Mouse (Mus musculus) right cerebral cortex, adult 18-20 months (tissue): ENCODE measurements at regions not wholly inside any gene's neighbourhood (a gene's known extent, or its start where the extent isn't known, plus 50 kb on each side); places are given as distances from the start of the nearest gene placed in this dataset.
A peak's percentile ranks its signal among the peaks of the same experiment; 100 is the strongest.

ENCODE experiments used
- DNase-seq: peaks from one replicate; pipeline ENCODE4 v3.0.0; 2022; ENCODE audit warnings: mixed read lengths

DNA sequence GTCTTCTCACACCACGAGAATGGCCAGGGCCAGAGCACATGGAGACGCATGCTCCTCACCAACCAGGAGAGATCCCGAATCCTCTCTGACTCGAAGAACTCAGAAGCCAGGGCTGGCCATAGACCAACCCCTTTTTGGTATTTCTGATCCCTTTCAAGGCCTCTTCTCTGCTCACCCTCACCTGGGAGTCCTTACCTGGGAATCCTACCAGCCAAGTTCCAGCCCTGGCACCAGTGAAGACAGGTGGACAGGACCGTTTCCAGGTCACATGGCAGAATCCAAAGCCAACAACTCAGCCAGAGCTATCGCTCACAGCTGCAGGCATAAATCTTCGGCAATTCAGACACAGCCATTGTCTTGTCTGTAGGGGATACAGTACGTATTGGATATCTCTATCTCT, 626.2 kb upstream of the Fam19a5 start:
- DNase-seq, result no peak

DNA sequence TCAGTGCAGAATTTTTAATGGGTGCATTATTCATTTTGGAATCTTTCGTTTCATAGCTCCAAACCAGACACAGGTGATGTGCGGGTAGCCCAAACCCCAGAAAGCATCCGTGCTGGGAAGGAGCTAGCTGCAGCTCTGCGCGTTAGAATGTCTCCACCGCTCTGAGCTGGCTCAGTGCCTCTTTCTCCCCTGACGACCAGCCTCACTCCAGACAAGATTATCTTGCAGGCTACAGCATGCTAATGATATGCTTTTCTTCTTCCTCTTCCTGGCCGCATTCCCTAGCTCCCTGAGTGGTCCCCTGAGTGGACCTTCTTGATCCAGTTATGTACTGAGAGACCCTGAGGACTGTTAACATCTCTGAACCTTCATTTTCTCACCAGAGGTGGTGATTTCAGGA, 624.4 kb upstream of the Fam19a5 start:
- DNase-seq, result no peak

DNA sequence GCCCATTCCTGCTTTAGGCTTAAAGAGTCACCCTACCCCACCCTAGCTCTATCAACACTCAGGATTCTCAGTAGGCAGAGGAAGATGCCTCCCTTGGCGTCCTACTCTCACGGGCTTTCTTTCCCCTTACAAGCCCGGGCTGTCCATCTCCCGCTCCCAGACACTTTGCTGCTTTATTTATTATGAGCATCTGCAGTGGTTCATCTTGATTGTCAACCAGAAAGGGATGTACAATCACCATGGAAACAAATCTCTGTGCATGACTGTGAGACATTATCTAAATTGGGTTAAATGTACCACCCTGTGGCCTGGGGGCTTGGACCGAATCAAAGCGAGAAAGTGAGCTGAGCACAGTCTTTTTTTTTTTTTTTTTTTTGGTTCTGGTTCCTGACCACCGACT, 623.9 kb upstream of the Fam19a5 start:
- DNase-seq, result no peak

DNA sequence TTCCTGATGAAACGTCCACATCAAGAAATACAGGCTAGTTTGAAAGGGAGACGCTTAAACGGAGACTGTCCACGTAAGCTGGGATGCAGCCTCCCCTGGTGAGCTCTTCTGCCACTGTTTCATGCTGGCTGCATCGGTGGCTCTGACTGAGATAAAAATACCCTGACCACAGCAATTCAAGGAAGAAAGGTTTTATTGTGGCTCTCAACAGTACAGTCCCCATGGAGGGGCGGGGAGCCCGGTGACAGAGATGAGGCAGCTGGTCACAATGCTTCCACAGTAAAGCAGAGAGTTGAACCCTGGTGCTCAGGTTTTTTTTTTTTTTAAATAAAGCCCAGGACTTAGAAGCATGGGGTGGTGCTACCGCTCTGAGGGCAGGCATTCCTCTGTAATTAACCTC, 622.7 kb upstream of the Fam19a5 start:
- DNase-seq, result no peak

DNA sequence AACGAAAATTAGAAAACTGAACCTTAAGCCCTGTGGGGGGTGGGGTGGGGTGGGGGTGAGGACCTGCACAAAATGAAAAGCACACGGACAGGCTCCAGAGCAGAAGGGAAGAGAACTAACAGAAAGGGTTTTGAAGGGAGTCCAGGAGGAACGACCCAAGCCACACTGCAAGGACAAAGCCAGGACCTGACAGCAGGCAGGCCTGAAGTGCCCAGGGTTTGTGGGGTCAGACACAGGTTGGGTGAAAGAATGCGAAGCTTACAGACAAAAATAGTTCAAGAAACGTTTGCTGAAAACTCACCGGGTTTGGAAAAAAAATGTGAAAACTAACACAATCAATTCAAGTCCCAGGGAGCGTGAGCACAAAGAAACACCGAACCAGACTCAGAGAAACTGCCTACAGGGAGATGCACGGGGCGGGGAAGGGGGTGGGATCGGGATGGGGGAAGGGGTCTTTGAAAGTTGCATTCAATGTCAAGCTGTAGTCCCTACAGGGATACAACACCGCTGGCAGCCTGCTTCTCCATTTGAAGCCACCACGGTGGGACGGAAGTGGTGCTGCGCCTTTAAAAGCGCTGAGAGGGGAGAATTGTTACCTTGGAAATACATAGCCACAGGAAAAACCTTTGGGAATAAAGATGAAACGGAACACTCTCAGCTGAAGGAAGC, 618.9 kb upstream of the Fam19a5 start:
- no peak for DNase-seq

DNA sequence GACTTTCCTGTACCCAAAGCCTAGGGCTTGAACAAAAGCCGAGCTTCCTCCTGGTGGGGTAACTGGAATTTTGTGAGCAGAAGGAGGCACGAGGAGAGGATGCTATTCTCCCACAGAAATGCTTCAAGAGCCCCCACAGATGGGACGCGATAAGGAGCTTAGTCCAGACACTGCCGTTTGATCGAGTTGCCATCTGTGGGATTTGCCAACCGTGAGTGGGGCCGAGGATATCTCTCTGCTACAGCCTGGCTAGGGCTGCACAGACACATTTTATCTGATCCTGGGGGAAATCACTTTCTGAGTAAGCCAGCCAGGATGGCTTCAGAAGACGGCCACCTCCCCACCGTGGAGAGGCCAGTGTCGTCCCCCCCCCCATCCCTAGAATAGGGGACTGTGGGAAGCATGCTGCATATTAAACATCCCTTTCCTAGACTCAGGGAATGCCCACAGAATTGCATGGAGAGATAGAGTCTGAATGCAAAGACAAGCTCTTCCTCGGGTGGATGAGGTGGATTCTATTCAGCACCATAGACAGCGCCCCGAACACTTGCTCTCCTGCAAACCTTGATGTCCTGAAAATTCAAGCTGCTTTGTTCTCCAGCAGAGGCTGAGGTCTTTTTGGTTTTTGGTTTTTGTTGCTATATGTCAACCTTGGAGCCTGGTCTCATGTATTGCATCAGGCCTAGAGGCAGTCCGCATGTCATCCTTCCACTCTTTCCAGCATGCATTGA, 611.6 kb upstream of the Fam19a5 start:
- no peak for DNase-seq

DNA sequence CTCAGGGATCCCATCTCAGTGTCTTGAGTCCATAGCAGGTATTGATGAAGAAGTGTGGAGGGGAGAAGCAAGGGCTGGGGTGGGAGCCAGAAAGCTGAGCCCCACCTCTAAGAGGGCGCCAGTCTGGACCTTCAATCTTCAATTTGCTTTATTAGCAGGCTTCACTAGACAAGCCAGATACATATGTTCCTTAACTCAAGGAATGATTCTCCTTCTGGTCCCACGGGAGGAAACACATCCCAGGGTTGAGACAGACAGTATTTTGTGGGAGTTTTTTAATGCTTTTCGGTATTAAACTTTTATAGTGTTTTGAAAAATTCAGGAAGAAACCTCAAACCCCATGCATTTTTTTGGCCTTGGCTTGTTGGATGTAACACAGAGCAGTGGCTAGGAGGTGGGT, 606.7 kb upstream of the Fam19a5 start:
- no peak for DNase-seq

DNA sequence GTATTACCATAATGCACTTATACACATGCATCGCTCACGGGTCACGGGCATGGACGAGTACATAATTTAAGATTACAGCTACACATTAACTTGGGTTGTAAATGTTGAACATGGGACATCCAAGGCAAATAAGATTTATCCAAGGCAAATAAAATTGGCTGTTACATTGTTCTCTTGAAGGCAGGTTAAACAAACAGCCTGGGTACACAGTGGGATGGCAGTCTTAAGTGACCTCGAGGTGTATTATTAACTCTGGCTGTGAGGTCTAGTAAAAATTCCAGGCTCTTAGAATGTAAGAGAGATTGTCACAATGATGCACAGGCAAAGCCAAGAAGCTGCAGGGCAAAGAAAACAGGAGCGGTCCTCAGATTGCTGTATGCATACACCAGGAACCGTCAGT, 599.6 kb upstream of the Fam19a5 start:
- DNase-seq, result no peak

DNA sequence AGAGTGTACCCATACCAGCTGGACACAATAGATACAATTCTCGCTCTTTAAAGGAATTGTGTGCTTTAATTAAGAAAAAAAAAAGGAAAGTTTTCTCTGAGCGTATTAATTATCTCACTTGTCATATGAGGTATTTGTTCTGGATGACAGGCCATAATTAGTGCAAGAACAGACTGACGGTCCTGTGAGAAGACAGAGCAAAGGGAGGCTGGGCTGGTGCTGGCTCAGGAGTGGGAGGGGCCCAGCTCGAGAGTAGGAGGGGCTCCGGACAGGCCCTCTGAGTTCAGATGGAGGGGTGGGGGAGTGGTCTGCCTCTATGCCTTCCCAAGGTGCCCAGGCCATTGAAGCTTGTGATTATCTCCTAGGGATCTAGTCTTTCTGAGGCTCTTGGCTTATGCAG, 591.5 kb upstream of the Fam19a5 start:
- no peak for DNase-seq

DNA sequence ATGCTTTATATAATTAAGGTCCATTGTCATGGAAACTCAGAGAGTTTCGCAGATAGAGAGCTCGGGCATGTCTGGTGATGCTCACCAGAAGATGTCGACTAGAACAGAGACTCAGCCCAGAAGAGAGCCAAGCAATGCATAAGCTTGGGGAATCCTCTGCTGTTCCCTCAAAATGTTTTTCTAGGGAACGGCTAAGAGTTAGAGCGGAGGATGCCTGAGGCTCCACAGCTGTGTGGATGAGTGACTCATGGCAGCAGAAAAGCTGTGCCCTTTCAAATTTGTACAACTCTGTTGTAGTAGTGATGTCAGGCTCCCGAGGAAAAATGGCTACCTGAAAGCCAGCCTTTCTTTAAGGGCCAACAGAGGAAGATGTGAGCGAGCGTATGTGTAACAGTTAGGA, 586.2 kb upstream of the Fam19a5 start:
- peak; percentile 6 for DNase-seq

DNA sequence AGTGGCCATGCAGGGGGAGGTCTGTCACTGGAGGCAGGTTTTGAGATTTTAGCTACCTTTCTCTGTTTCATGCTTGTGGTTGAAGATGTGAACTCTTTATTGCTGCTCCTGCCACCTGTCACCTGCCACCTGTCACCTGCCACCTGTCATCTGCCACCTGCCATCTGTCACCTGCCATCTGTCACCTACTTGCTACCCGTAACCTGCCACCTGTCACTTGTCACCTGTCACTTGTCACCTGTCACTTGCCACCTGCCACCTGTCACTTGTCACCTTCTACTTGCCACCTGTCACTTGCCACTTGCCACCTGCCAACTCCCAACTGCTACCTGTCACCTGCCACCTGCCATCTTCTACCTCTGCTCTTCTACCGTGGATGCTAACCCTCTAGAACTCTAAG, 581.2 kb upstream of the Fam19a5 start:
- DNase-seq, result no peak

DNA sequence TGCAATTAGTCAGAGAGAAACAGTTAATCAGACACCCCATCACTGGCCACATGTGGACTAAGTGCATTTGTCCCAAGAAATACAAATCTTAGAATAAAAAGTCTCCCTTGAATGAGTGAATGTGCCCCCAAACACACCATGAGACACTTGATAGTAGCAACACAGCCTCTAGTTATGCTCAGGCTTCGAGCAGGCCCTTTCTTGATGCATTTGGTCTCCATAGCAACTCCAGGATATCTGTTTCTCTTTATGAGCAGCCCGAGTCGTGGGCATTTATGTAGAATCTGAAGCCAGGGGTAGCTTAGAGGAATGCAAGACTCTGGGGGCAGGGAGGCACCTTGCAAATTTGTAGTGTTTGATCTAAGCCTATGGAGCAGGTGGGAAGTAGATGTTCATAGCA, 580.6 kb upstream of the Fam19a5 start:
- peak; percentile 8 for DNase-seq

DNA sequence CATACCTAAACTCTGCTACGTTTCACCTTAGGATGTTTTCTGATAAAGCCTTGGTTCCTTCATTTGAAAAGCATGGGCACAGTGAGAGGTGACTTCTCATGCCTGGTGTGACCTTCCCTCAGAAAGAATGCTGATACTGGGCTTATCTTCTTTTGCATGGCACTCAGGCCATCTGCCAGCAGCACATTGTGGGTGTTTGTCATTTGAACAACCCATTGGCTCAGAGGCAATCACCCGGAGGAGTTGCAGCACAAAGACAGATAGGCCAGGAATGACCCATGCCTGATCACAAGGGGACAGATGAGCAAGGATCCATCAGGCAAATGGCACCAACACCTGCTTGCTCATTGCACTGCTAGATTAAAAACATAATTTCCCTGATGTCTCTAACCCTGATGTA, 572.7 kb upstream of the Fam19a5 start:
- DNase-seq, result no peak

DNA sequence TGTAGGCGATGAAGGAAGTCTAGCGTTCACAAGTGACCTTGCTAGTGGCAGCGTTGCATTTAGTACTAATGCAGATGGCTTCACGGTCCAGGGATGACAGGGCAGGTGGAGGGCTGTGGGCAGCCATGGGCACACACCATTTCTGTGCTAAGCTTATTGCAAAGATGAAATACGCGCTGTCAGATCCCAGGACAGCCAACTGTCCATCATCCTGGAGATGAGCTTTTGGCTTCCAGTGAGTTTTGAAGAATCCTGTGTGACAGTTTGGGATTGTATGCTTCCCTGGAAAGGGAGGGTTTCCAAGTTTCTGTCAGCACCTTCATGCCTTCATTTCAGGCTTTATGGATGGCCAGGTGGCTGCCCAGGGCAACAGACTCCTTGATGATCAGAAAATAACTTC, 547.9 kb upstream of the Fam19a5 start:
- no peak for DNase-seq

DNA sequence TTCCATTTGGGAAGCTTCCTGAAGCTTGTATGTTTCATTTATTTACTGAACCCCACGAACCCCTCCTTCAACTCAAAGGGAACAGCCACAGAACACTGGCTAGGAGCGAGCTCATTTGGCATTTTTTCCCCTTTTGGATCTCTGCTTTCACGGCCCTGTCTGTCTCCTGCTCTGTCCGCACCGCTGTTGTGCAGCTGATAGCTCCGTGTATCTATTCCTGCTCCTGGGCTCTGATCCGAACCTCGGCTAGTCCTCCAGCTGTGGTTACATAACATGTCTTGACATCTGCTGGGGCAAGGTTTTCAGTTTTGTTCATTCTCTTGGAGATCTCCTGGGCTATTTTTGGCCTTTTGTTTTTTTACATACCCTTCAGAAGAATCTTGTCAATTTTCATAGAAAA, 525.1 kb upstream of the Fam19a5 start:
- no peak for DNase-seq

DNA sequence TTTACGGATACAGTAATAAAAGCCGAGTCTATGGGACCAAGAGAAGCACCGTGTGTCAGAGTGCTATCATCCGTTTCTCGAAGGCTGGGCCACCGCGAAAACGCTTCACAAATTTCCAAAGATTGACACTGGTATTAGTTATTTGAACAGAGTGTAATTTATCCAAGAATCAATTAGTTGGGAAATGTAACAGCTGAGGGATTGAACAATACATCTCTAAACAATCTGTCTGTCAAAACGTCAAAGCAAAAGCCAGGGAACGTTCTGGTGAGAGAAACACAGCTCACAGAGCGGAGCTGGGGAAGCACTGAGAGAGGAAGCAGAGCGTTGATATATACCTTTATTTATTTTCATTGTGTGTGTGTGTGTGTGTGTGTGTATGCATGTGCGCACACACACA, 498.1 kb upstream of the Fam19a5 start:
- no peak for DNase-seq

DNA sequence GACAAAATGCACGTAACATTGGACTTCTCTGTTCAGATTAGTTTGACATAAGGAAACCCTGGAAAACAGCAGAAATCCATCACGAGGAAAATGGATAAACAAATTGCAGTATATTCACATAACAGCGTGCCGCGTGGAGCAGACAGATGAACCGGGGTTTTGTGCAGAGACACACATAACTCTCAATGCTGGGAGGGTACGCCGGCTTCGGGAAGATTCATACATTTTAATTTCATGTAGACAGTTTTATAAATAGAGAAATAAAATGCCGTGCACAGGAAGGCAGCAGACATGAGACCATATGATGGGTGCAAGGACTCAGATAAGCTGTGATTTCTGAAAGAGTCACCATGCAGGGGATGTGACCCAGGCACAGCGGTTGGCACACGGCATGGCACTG, 489.9 kb upstream of the Fam19a5 start:
- DNase-seq, result no peak

DNA sequence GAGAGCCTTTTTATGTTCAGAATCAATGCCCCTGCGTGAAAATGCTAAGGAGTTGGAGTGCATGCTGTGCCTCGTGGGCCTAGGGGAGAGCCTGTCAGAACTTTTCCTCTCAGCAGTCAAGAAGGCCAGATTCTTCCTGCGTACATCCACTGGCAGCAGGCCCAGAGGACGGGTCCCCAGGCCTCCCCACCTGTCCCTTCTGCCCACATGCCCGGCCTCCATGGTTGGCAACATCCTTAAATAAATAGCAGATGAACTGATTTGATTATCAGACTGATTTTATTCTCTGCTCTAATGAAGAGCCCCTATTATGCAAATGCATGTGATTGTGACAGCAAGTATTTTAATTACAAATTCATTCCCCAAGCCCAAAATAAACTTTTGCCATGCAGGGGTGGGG, 479.2 kb upstream of the Fam19a5 start:
- no peak for DNase-seq

DNA sequence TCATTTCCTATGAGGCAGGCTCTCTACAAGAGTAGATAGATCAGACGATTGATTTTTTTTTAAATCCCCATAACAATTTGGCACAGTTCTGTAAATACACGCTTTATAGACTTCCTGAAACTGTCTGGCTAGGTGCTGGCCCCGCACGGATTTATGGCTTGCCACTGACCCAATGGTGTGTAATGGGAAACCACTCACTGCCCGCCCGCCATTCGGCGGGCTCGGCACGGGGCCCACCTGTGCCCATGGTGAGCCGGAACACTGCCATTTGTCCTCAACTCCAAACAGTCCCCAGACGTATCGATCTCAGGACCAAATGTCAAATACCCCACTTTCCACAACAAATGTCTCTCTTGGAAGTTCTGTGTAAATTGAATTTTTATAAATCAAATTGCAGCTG, 475.8 kb upstream of the Fam19a5 start:
- no peak for DNase-seq

DNA sequence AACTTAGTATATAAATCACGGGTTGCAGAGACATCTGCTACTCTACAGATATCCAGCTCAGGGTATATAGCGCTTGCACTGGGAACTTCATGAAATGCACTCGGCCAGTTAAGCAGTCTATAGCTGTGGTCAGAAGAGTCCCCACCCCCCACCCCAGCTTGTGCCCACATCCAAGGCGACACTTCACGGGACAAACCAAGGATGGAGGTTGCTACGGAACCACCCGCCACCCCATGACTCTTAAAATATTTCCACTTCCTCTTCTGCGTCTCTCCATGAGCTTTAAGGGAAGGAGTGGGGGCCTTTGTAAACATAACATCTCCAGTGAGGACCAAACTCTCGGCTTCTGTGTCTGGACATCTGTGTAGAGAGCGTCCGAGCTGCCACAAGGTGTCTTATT, 469.5 kb upstream of the Fam19a5 start:
- no peak for DNase-seq

DNA sequence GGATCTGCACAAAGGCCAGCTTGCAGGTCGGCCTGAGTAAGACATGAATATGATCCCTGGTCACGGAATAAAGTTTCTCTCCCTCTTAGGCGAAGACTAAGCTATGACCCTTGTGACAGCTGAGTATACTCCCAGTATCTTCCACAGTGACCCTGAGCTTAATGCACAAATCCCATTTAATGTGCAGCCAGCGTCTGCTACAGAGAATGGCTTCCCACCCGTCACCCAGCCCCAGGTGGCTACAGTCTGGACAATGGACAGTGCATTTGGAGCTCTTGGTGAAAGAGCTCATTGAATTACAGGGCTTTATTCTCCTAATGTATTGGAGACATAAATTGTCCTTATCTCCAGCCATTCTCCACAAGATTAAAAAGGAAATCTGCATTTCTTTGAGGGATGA, 454.3 kb upstream of the Fam19a5 start:
- no peak for DNase-seq

DNA sequence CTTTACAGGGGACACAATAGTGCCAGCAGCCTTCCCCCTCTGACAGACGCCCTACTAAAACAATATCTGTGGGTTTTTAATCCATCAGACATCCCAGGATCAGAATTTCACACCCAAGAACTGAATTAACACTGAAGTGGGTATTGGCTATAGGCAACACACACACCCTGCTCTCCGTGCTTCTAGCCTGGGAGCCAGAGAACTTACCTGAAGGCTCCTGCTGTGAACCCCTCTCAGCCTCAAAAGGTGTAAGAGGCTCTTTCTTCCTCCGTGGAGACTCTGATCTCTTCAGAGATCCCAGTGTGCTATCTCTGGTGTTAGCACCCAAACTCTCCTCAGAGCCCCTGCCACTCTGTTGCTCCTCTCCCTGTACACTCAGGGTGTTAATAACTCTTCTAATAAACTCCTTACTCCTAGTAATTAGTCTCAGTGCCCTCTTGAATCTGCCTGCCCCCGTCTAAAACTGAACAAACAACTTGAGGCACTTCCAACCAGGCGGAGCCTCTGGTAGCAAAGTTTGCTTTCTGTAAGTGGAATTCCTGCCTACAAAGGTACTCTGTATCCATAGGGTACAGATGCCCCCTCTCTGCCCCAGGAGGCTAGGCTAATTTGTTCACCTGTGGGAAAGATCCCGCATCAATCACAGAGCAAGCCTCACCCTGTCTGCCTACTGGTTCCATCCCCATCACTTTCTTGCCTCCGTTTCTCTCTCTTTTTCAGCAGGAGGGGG, 452.9 kb upstream of the Fam19a5 start:
- DNase-seq, result no peak

DNA sequence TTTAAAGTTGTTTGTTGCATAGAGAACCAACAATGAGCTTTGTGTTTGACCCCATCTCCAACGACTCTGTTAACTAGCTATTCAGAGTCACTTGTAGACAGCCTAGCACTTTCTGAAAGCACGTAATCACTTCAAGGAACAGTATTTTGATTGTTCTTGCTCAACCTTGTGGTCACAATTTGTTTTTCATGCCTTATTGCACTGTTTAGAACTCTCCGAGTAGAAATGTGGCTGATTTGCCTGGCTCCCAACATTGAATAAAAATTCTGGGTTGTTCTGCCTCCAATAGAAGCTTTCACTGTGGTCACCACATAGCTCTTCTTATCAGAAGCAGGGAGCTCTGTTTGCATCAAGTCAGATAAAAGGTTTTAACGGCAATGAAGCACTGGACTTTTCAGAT, 446.9 kb upstream of the Fam19a5 start:
- no peak for DNase-seq

DNA sequence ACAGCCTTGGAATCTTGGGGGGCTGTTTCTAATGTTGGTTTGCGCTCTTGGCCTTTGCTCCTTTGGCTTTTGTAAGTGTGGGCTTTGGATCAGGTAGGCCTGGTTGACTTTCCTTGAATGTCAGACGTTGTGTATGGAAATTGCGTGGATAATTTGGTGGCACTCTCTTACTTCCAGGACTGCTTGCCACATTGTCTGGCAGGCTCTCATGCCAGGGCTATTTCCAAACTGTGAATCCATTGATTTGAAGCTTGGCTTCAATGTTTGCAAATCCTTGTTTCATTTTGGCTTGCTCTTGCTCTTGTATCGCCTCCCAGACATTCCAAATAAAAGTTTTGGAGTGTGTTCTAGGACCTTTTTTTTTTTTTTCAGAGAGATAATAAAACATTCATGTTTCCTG, 443.0 kb upstream of the Fam19a5 start:
- DNase-seq, result no peak
